Mouse (Mus musculus): ENCODE results near the gene Zfp11. TPM values are rescaled to one million over a fixed set of nuclear protein-coding genes. Genes with fewer than 3 reads are reported as not detected.
"Not testable (repeated sequence)": the region's sequence is repeated elsewhere in the genome, so short reads cannot be mapped to it uniquely, and the experiment has no call there.

Gene Zfp11
- total and polyA plus RNA-seq, 2 experiments from 2014 or later = 4.7 to 5.1 TPM

DNA sequence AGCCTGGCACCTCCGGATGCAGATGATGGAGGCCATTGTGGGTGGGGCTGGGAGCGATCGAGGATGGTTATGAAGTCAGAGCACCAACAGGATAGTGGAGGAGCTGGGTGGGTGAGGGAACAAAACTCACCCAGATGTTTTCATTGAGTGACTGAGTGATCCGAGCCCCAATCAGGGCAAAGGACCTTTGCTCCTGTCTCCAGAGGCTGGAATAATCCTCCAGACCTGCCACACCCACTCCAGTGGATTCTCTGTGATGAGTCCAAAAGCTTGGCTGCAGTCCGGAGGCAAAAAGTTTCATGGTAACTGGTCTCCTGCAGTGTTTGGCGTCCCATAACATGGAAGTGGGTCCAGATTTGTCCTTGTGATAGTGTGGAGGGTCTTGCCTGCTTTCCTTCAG lies 43.8 kb downstream of the Zfp11 start:
- TF ChIP-seq CTCF (IDR thresholded peaks at IDR 0.05) = no peak
- WGBS = 89% methylated on average over 6 of the region's 6 CpGs

DNA sequence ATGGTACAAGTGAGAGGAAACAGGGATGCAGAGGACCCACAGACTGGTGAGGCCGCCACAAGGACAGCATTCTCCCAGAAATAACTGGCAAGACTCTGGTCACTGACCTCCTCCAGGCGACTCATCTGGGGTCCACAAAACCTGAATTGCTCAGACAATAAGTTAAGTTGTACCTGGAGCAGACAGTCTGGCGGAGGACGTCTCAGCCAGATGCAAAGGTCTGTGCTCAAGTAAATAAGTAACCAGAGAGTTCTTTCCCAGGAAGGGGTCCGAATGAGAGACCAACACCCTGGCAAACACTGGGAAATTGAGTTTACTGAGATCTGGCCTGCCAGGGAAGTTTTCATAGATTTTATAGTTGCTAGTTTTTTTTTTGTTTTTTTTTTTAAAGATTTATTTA lies 48.5 kb downstream of the Zfp11 start:
- Histone ChIP-seq H3K27ac (ENCODE audit: low read depth, low read length) (no peak overlapping the region), H3K4me3 (ENCODE audit: low read depth, low read length) (no peak overlapping the region), H3K9ac (replicated peaks; ENCODE audit: low read length, poor library complexity, severe bottlenecking) (no peak overlapping the region), H3K36me3 (ENCODE audit: insufficient read depth, low read length) (no peaks in the 10 kb centered on the region), H3K9me3 (ENCODE audit: low read length) (no peaks in the 10 kb centered on the region), H3K27me3 (ENCODE audit: insufficient read depth, low read length) (no peaks in the 10 kb centered on the region), H3K4me1 (ENCODE audit: insufficient read depth, low read length) (no peaks in the 10 kb centered on the region), H3K4me2 (ENCODE audit: low read depth, low read length, poor library complexity, severe bottlenecking) (no peak overlapping the region)
- ATAC-seq (ENCODE audit: low FRiP score) = no peak
- WGBS = 88% methylated on average over 5 of the region's 5 CpGs
- no peak for DNase-seq (ENCODE audit: low spot score)
- TF ChIP-seq CTCF (IDR thresholded peaks at IDR 0.05) = no peak

More for the DNA sequence above, 43.8 kb downstream of the Zfp11 start:
- no peaks in the 10 kb centered on the region for H3K4me1 ChIP-seq (ENCODE audit: insufficient read depth, low read length)
- H3K27me3 ChIP-seq (ENCODE audit: insufficient read depth, low read length) = no peaks in the 10 kb centered on the region
- H3K4me3 ChIP-seq (ENCODE audit: low read depth, low read length) = no peak overlapping the region
- DNase-seq (ENCODE audit: low spot score) (no peak), ATAC-seq (ENCODE audit: low FRiP score) (no peak)
- no peak overlapping the region for H3K4me2 ChIP-seq (ENCODE audit: low read depth, low read length, poor library complexity, severe bottlenecking)
- no peak overlapping the region for H3K9ac ChIP-seq (replicated peaks; ENCODE audit: low read length, poor library complexity, severe bottlenecking)
- no peaks in the 10 kb centered on the region for H3K9me3 ChIP-seq (ENCODE audit: low read length)
- no peak overlapping the region for H3K27ac ChIP-seq (ENCODE audit: low read depth, low read length)
- no peaks in the 10 kb centered on the region for H3K36me3 ChIP-seq (ENCODE audit: insufficient read depth, low read length)

DNA sequence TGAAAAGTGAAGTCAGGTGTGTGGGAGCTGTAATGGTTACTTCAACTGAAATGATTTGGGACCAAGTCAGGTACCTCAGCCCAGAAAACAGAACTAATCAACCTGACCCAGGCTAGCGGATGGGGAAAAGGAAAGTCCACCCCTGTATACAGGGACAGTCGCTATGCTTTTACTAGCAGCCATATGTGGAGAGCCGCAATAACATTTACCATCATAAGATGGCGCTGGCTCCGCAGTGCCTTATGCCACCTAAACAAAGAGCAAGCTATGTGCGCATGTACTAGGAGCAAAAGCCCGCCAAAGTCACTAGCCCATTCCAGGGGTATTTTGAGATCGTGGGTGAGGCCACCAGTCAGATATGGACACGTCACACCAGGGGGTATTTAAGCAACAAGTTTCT lies 49.3 kb downstream of the Zfp11 start:
- not testable (repeated sequence) for H3K27me3 ChIP-seq (ENCODE audit: insufficient read depth, low read length); H3K36me3 ChIP-seq (ENCODE audit: insufficient read depth, low read length); H3K4me2 ChIP-seq (ENCODE audit: low read depth, low read length, poor library complexity, severe bottlenecking); H3K4me1 ChIP-seq (ENCODE audit: insufficient read depth, low read length); H3K9ac ChIP-seq (replicated peaks; ENCODE audit: low read length, poor library complexity, severe bottlenecking); H3K4me3 ChIP-seq (ENCODE audit: low read depth, low read length); ATAC-seq (ENCODE audit: low FRiP score); DNase-seq (ENCODE audit: low spot score); H3K27ac ChIP-seq (ENCODE audit: low read depth, low read length); H3K9me3 ChIP-seq (ENCODE audit: low read length)
- WGBS = 65% methylated on average over 9 of the region's 9 CpGs

DNA sequence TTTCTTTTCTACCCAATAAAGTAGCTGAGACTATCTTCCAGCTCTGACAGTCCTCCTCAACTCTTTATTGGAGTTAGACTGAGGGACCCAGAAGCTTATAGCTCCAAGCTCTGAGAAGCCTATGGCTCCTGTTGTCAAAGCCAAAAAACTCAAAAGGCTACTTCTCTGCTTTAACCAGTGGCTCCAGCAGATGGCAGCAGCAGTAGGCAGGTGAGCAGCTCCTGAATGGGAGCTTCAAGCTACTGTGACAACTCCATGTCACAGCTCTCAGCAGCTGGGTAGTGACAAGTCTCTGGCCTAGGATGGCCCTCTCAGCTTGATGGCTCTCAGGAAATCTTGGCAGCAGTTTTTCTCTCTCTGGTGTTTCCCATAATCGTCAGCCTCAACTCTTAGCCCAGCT lies 58.8 kb downstream of the Zfp11 start:
- H3K36me3 ChIP-seq (ENCODE audit: insufficient read depth, low read length) = peaks cover 15% of the 10 kb centered on the region
- no peaks in the 10 kb centered on the region for H3K9me3 ChIP-seq (ENCODE audit: low read length)
- DNase-seq (ENCODE audit: low spot score) (peak; percentile 86), ATAC-seq (ENCODE audit: low FRiP score) (no peak)
- no peaks in the 10 kb centered on the region for H3K4me1 ChIP-seq (ENCODE audit: insufficient read depth, low read length)
- peak; percentile 91 for TF ChIP-seq CTCF (IDR thresholded peaks at IDR 0.05)
- no peak overlapping the region for H3K4me3 ChIP-seq (ENCODE audit: low read depth, low read length)
- WGBS = 20% methylated on average over 1 of the region's 1 CpGs
- H3K27ac ChIP-seq (ENCODE audit: low read depth, low read length) = no peak overlapping the region
- H3K4me2 ChIP-seq (ENCODE audit: low read depth, low read length, poor library complexity, severe bottlenecking) = no peak overlapping the region
- no peak overlapping the region for H3K9ac ChIP-seq (replicated peaks; ENCODE audit: low read length, poor library complexity, severe bottlenecking)
- no peaks in the 10 kb centered on the region for H3K27me3 ChIP-seq (ENCODE audit: insufficient read depth, low read length)

DNA sequence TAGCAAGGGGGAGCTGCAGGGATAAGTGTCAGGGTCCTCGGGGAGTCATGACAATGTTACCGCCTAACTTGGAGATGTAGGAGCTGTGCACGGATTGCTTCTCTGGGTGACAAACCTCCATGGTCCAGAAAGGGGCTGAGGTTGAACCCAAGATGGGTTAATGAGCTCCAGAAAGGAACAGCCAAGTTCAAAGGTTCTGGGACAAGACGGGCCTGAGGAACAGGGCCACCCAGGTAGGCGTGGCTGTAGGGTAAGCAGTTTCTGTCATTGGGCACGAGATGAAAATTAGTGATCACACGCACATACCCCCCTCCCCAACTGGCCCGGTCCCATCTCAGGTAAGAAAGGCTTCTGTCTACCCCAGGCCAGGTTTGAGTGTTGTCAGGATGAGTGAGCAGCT lies 62.4 kb downstream of the Zfp11 start:
- Histone ChIP-seq H3K36me3 (ENCODE audit: insufficient read depth, low read length) (peaks cover 38% of the 10 kb centered on the region), H3K4me3 (ENCODE audit: low read depth, low read length) (no peak overlapping the region), H3K27me3 (ENCODE audit: insufficient read depth, low read length) (no peaks in the 10 kb centered on the region), H3K4me1 (ENCODE audit: insufficient read depth, low read length) (no peaks in the 10 kb centered on the region), H3K9ac (replicated peaks; ENCODE audit: low read length, poor library complexity, severe bottlenecking) (no peak overlapping the region), H3K27ac (ENCODE audit: low read depth, low read length) (no peak overlapping the region), H3K4me2 (ENCODE audit: low read depth, low read length, poor library complexity, severe bottlenecking) (no peak overlapping the region), H3K9me3 (ENCODE audit: low read length) (no peaks in the 10 kb centered on the region)
- WGBS = 87% methylated on average over 8 of the region's 8 CpGs
- ATAC-seq (ENCODE audit: low FRiP score) (no peak), DNase-seq (ENCODE audit: low spot score) (no peak)
- no peak for TF ChIP-seq CTCF (IDR thresholded peaks at IDR 0.05)

Other genes with a start within 250 kb of the Zfp11 start
- gene Sfswap, start 168.9 kb downstream of the Zfp11 start, total RNA-seq (2014; rRNA removed) = 88.2 and 120 TPM in 2 replicates
- 50.1 and 52.1 TPM in 2 replicates for gene Sfswap, start 168.9 kb downstream of the Zfp11 start, polyA plus RNA-seq (2015; fragmentation: Nextera tagmentation; extraction: Ambion mirVana)
- 22.9 and 24.6 TPM in 2 replicates for gene Mmp17, start 85.9 kb downstream of the Zfp11 start, total RNA-seq (2014; rRNA removed)
- gene Mmp17, start 85.9 kb downstream of the Zfp11 start, polyA plus RNA-seq (2015; fragmentation: Nextera tagmentation; extraction: Ambion mirVana) = 10.0 and 11.6 TPM in 2 replicates
- not detected in 2 replicates for gene Sept14, start 38.4 kb upstream of the Zfp11 start, total RNA-seq (2014; rRNA removed)
- gene Sept14, start 38.4 kb upstream of the Zfp11 start, polyA plus RNA-seq (2015; fragmentation: Nextera tagmentation; extraction: Ambion mirVana) = not detected in 2 replicates
- 124 and 163 TPM in 2 replicates for gene Mrps17, start 45.4 kb upstream of the Zfp11 start, total RNA-seq (2014; rRNA removed)
- 161 and 176 TPM in 2 replicates for gene Mrps17, start 45.4 kb upstream of the Zfp11 start, polyA plus RNA-seq (2015; fragmentation: Nextera tagmentation; extraction: Ambion mirVana)
- gene Nipsnap2, start 55.0 kb upstream of the Zfp11 start, total RNA-seq (2014; rRNA removed) = 66.7 and 79.0 TPM in 2 replicates
- 108 and 109 TPM in 2 replicates for gene Nipsnap2, start 55.0 kb upstream of the Zfp11 start, polyA plus RNA-seq (2015; fragmentation: Nextera tagmentation; extraction: Ambion mirVana)
- 18.5 and 33.1 TPM in 2 replicates for gene Psph, start 117.3 kb upstream of the Zfp11 start, total RNA-seq (2014; rRNA removed)
- gene Psph, start 117.3 kb upstream of the Zfp11 start, polyA plus RNA-seq (2015; fragmentation: Nextera tagmentation; extraction: Ambion mirVana) = 40.3 and 42.0 TPM in 2 replicates
- gene Sumf2, start 176.9 kb upstream of the Zfp11 start, total RNA-seq (2014; rRNA removed) = 33.5 and 56.9 TPM in 2 replicates
- 24.5 and 26.8 TPM in 2 replicates for gene Sumf2, start 176.9 kb upstream of the Zfp11 start, polyA plus RNA-seq (2015; fragmentation: Nextera tagmentation; extraction: Ambion mirVana)
- gene Chchd2, start 217.4 kb upstream of the Zfp11 start, total RNA-seq (2014; rRNA removed) = 742 and 901 TPM in 2 replicates
- 693 and 752 TPM in 2 replicates for gene Chchd2, start 217.4 kb upstream of the Zfp11 start, polyA plus RNA-seq (2015; fragmentation: Nextera tagmentation; extraction: Ambion mirVana)
- gene Zbed5, start 225.6 kb upstream of the Zfp11 start, total RNA-seq (2014; rRNA removed) = 15.1 TPM in 2 replicates
- 10.7 and 10.9 TPM in 2 replicates for gene Zbed5, start 225.6 kb upstream of the Zfp11 start, polyA plus RNA-seq (2015; fragmentation: Nextera tagmentation; extraction: Ambion mirVana)
- 0.66 and 3.0 TPM in 2 replicates for gene Phkg1, start 228.4 kb upstream of the Zfp11 start, total RNA-seq (2014; rRNA removed)
- gene Phkg1, start 228.4 kb upstream of the Zfp11 start, polyA plus RNA-seq (2015; fragmentation: Nextera tagmentation; extraction: Ambion mirVana) = 1.5 TPM in 2 replicates
- 1.1 and 1.9 TPM in 2 replicates for gene Nupr1l, start 238.4 kb upstream of the Zfp11 start, total RNA-seq (2014; rRNA removed)
- gene Nupr1l, start 238.4 kb upstream of the Zfp11 start, polyA plus RNA-seq (2015; fragmentation: Nextera tagmentation; extraction: Ambion mirVana) = 5.2 and 5.8 TPM in 2 replicates

Measured in midbrain, postnatal 0 days (tissue).